Mouse (Mus musculus): ENCODE data around the gene Slc6a12. TPM values are rescaled to one million over a fixed set of nuclear protein-coding genes. Genes with fewer than 3 reads are reported as not detected.
A peak's percentile ranks its signal among the peaks of the same experiment; 100 is the strongest.

The Slc6a12 gene
- polyA plus RNA-seq, 1 experiment: not detected

DNA sequence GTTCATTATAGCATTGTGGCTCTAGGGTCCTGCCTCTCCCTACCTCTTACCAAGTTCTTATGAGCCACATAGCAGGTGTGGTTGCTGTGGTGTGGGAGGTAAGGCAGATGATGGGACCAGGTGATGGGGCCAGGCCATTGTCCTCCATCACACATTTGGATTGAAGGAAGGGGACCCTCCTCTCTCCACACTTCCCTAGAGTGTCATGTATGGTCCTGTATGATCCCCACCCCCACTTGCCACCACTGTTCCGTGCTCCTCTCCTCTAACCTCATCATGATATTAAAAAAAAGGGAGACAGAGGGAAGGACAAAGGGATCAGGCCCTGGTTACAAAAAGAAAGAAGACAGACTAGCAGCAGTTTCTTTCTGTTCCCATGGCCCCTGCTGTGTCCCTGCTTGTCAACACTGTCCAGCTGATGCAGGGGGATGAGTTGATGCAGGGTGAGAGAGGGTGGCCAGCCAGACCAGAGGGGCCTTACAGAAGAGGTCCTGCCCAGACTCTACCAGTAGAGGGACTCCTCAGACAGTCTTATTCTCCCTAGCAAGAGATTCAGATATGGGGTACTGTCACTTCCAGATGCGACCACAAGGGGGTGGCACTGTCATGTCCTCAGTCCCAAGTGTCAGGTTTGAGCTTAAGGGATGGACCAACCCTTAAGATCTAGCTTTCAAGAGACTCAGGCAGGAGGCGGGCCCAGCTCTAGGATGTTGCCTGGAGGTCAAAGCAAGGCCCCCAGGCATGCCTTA, 4.9 kb upstream of the Slc6a12 start:
- Histone ChIP-seq H3K4me3 (ENCODE audit: insufficient read depth, low read length) (no peak overlapping the region), H3K27ac (ENCODE audit: insufficient read depth, low read length) (no peak overlapping the region), H3K4me1 (ENCODE audit: control insufficient read depth, insufficient read depth, low read length) (no peaks in the 10 kb centered on the region)
- TF ChIP-seq POLR2A (IDR thresholded peaks at IDR 0.05; ENCODE audit: low read depth, low read length): no peak
- peak; percentile 76 for TF ChIP-seq CTCF (IDR thresholded peaks at IDR 0.05; ENCODE audit: borderline replicate concordance, insufficient read depth, low read length)

GRCm38 (mm10) chr6:121338519-121338896, 4.4 kb upstream of the Slc6a12 start:
- Histone ChIP-seq H3K4me3 (ENCODE audit: insufficient read depth, low read length) (no peak overlapping the region), H3K4me1 (ENCODE audit: control insufficient read depth, insufficient read depth, low read length) (no peaks in the 10 kb centered on the region), H3K27ac (ENCODE audit: insufficient read depth, low read length) (no peak overlapping the region)
- TF ChIP-seq POLR2A (IDR thresholded peaks at IDR 0.05; ENCODE audit: low read depth, low read length) (no peak), CTCF (IDR thresholded peaks at IDR 0.05; ENCODE audit: borderline replicate concordance, insufficient read depth, low read length) (no peak)

DNA sequence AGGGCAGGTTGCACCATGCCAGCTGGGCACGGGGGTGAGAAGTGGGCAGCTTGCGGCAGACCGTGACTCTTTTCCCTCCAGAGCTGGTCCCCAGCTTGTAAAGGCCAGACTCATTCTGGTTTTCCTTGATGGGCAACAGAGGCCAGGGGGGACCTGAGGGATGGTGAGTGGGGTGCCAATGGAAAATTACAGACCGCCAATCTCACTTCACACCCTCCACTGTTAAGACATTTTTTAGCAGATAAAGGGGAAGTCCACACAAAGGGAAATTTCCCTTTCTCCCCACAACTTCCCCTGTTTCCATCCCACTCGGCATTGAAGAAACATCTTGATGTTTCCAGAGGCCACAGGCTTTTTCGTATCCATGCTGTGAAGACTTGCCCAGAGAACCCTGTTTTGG, 1.2 kb upstream of the Slc6a12 start:
- Histone ChIP-seq H3K4me1 (ENCODE audit: control insufficient read depth, insufficient read depth, low read length) (peaks cover 4% of the 10 kb centered on the region; the same call in 1 of the 2 replicates), H3K27ac (ENCODE audit: insufficient read depth, low read length) (no peak overlapping the region), H3K4me3 (ENCODE audit: insufficient read depth, low read length) (no peak overlapping the region)
- TF ChIP-seq POLR2A (IDR thresholded peaks at IDR 0.05; ENCODE audit: low read depth, low read length) (no peak), CTCF (IDR thresholded peaks at IDR 0.05; ENCODE audit: borderline replicate concordance, insufficient read depth, low read length) (no peak)

DNA sequence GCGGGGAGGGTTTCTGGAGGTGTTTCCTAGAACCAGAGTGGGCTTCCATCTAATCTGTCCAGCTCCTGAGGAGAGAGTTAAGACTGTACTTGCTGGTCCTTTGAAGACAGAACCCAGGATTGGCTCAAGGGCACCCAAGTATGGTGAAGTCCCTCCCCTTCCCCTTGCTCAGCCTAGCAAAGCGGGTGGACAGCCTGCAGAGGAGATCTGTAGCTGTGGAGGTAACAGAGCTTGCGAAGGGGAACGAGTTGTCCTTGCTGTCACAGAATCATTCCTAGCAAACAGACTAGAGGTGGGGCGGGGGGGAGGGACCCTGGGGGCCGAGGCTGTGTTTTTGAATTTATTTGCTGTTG, 871 bp downstream of the Slc6a12 start:
- H3K4me1 ChIP-seq (ENCODE audit: control insufficient read depth, insufficient read depth, low read length): peaks cover 4% of the 10 kb centered on the region; the same call in 1 of the 2 replicates
- TF ChIP-seq POLR2A (IDR thresholded peaks at IDR 0.05; ENCODE audit: low read depth, low read length): no peak
- TF ChIP-seq CTCF (IDR thresholded peaks at IDR 0.05; ENCODE audit: borderline replicate concordance, insufficient read depth, low read length): no peak
- no peak overlapping the region for H3K4me3 ChIP-seq (ENCODE audit: insufficient read depth, low read length)
- no peak overlapping the region for H3K27ac ChIP-seq (ENCODE audit: insufficient read depth, low read length)

DNA sequence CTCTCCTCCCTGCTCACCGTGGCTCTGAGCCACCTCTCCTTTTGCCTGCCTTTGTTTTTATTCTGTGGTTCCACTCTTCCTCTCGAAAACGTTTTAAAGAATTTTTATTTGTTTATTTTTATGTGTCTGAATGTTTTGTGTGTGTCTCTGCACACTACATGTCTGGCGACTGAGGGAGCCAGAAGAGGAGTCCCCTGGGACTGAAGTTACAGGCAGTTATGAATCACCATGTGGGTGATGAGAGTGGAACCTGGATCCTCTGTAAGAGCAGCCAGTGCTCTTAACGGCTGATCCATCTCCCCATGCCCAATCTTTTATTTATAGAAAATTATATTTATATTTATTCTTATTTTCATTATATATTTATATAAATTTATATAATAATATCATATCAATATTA, 1.5 kb downstream of the Slc6a12 start:
- TF ChIP-seq CTCF (IDR thresholded peaks at IDR 0.05; ENCODE audit: borderline replicate concordance, insufficient read depth, low read length) (no peak), POLR2A (IDR thresholded peaks at IDR 0.05; ENCODE audit: low read depth, low read length) (no peak)
- Histone ChIP-seq H3K4me3 (ENCODE audit: insufficient read depth, low read length) (no peak overlapping the region), H3K4me1 (ENCODE audit: control insufficient read depth, insufficient read depth, low read length) (peaks cover 4% of the 10 kb centered on the region; the same call in 1 of the 2 replicates), H3K27ac (ENCODE audit: insufficient read depth, low read length) (no peak overlapping the region)

DNA sequence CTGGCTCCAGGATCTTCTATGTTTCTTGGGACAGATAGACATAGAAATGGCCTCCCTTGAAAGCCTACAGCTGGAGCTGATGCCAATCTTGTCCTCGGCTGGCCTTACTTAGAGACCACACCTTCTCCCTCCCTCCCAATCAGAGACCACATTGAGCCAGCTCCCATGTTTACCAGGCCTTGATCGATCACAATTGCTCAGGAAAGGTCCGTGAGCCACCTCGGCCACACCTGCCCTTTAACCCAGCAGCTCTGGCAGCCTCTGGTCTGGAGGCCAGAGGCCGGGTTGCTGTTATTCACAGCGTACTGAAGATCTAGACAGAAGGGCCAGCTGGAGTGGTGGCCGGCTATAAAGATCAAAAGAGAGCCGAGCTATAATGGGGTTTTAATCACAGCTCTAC, 3.6 kb downstream of the Slc6a12 start:
- H3K27ac ChIP-seq (ENCODE audit: insufficient read depth, low read length): no peak overlapping the region
- TF ChIP-seq CTCF (IDR thresholded peaks at IDR 0.05; ENCODE audit: borderline replicate concordance, insufficient read depth, low read length): no peak
- no peak for TF ChIP-seq POLR2A (IDR thresholded peaks at IDR 0.05; ENCODE audit: low read depth, low read length)
- H3K4me1 ChIP-seq (ENCODE audit: control insufficient read depth, insufficient read depth, low read length): peaks cover 4% of the 10 kb centered on the region; the same call in 1 of the 2 replicates

GRCm38 (mm10) chr6:121352276-121352675, 9.4 kb downstream of the Slc6a12 start:
- Histone ChIP-seq H3K27ac (ENCODE audit: insufficient read depth, low read length) (no peak overlapping the region), H3K4me1 (ENCODE audit: control insufficient read depth, insufficient read depth, low read length) (no peaks in the 10 kb centered on the region)
- TF ChIP-seq CTCF (IDR thresholded peaks at IDR 0.05; ENCODE audit: borderline replicate concordance, insufficient read depth, low read length): no peak
- no peak for TF ChIP-seq POLR2A (IDR thresholded peaks at IDR 0.05; ENCODE audit: low read depth, low read length)

More for the DNA sequence above, 3.6 kb downstream of the Slc6a12 start:
- H3K4me3 ChIP-seq (ENCODE audit: insufficient read depth, low read length): no peak overlapping the region

GRCm38 (mm10) chr6:121356041-121356440, 13.2 kb downstream of the Slc6a12 start:
- TF ChIP-seq CTCF (IDR thresholded peaks at IDR 0.05; ENCODE audit: borderline replicate concordance, insufficient read depth, low read length) (no peak), POLR2A (IDR thresholded peaks at IDR 0.05; ENCODE audit: low read depth, low read length) (no peak)
- H3K4me1 ChIP-seq (ENCODE audit: control insufficient read depth, insufficient read depth, low read length): no peaks in the 10 kb centered on the region
- no peak overlapping the region for H3K4me3 ChIP-seq (ENCODE audit: insufficient read depth, low read length)
- H3K27ac ChIP-seq (ENCODE audit: insufficient read depth, low read length): no peak overlapping the region

More at GRCm38 (mm10) chr6:121352276-121352675, 9.4 kb downstream of the Slc6a12 start:
- H3K4me3 ChIP-seq (ENCODE audit: insufficient read depth, low read length): no peak overlapping the region

- no peak overlapping the region for H3K27ac ChIP-seq (ENCODE audit: insufficient read depth, low read length)
- TF ChIP-seq POLR2A (IDR thresholded peaks at IDR 0.05; ENCODE audit: low read depth, low read length): no peak
- no peak for TF ChIP-seq CTCF (IDR thresholded peaks at IDR 0.05; ENCODE audit: borderline replicate concordance, insufficient read depth, low read length)
- no peaks in the 10 kb centered on the region for H3K4me1 ChIP-seq (ENCODE audit: control insufficient read depth, insufficient read depth, low read length)
- no peak overlapping the region for H3K4me3 ChIP-seq (ENCODE audit: insufficient read depth, low read length)
Measured at GRCm38 (mm10) chr6:121357232-121357631, 14.4 kb downstream of the Slc6a12 start.

- H3K4me1 ChIP-seq (ENCODE audit: control insufficient read depth, insufficient read depth, low read length): no peaks in the 10 kb centered on the region
- TF ChIP-seq CTCF (IDR thresholded peaks at IDR 0.05; ENCODE audit: borderline replicate concordance, insufficient read depth, low read length): no peak
- no peak for TF ChIP-seq POLR2A (IDR thresholded peaks at IDR 0.05; ENCODE audit: low read depth, low read length)
- no peak overlapping the region for H3K27ac ChIP-seq (ENCODE audit: insufficient read depth, low read length)
- H3K4me3 ChIP-seq (ENCODE audit: insufficient read depth, low read length): no peak overlapping the region
Measured at GRCm38 (mm10) chr6:121363061-121363460, 20.2 kb downstream of the Slc6a12 start.

Data from embryonic fibroblast, embryonic 13.5 days (primary cell).